Mouse (Mus musculus): Measurements from ENCODE around the gene Gm21679. TPM values are rescaled to one million over a fixed set of nuclear protein-coding genes. Genes with fewer than 3 reads are reported as not detected.
"Not testable (repeated sequence)": the region's sequence is repeated elsewhere in the genome, so short reads cannot be mapped to it uniquely, and the experiment has no call there.

Gene Gm21679
- not detected in 2 replicates for polyA plus RNA-seq (2015; fragmentation: Nextera tagmentation; extraction: Ambion mirVana)

GRCm38 (mm10) chrY:29683270-29683669 lies at the start of gene Gm21679:
Gene Gm21679 (minus strand): TSS chrY:29683370.
- WGBS = no CpG with 5 or more reads among the region's 3 CpGs
- H3K27ac ChIP-seq; H3K4me2 ChIP-seq (ENCODE audit: low read length); DNase-seq (ENCODE audit: low spot score); H3K4me3 ChIP-seq (replicated peaks; ENCODE audit: low read depth, low read length); H3K9ac ChIP-seq (ENCODE audit: low read depth, low read length); ATAC-seq (replicated peaks; ENCODE audit: low FRiP score, low read depth); H3K9me3 ChIP-seq (replicated peaks; ENCODE audit: low read length); H3K27me3 ChIP-seq (ENCODE audit: insufficient read depth, low read length); H3K4me1 ChIP-seq (replicated peaks; ENCODE audit: insufficient read depth, low read length); H3K36me3 ChIP-seq (ENCODE audit: insufficient read depth, low read length): not testable (repeated sequence)
